Mouse (Mus musculus) MEL (cell line): ENCODE results near the gene Prmt1.

Experiments
- NRF1 ChIP-seq: IDR thresholded peaks from 2 replicates; pipeline ENCODE4 v1.6.1; 2014; ENCODE audit warnings: low read depth, mild to moderate bottlenecking, inconsistent platforms, low read length, improper control_type of control experiment, moderate library complexity; ENCODE audit not compliant: poor library complexity, insufficient read depth, severe bottlenecking
- POLR2A ChIP-seq, 2 experiments: IDR thresholded peaks; 2 replicates each; pipeline ENCODE4 v1.6.1; 2011 to 2012; ENCODE audit warnings: low read length in 2 of 2, mild to moderate bottlenecking in 2 of 2, control low read depth in 1 of 2, improper control_type of control experiment in 1 of 2, low read depth in 1 of 2, moderate library complexity in 1 of 2; ENCODE audit not compliant: control insufficient read depth in 1 of 2, insufficient read depth in 1 of 2, poor library complexity in 1 of 2
- POLR2AphosphoS5 ChIP-seq: IDR thresholded peaks from 2 replicates; pipeline ENCODE4 v1.6.1; 2012; ENCODE audit warnings: low read depth, borderline replicate concordance, mild to moderate bottlenecking, inconsistent platforms, low read length, moderate library complexity, mixed read lengths
- USF1 ChIP-seq: IDR thresholded peaks from 2 replicates; pipeline ENCODE4 v1.6.1; 2014; ENCODE audit warnings: low read depth, mild to moderate bottlenecking, inconsistent platforms, low read length, improper control_type of control experiment, moderate library complexity

DNA sequence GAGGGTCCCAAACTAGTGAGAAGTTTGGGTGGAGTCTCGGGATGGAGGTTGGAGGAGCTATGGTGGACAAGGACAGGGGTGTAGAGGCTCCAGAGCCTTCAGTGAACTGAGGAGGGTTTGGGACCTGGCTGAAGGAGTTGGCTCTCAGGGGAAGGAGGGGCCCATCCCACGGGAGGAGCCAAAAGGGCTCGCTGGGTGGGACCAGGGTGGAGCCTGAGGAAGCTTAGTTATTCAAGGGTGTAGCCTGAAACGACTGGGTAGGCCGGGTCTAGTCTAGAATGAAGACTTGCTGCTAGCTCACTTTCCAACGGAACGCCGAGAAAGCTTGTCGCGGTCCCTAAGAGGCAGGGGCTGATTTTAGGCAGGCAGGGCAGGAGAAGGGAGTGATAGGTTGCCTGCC lies 34.4 kb downstream of the Prmt1 start:
- TF ChIP-seq POLR2A (IDR thresholded peaks at IDR 0.05; ENCODE audit: control insufficient read depth in 1 of 2, insufficient read depth in 1 of 2, low read depth in 1 of 2, low read length in 2 of 2, poor library complexity in 1 of 2) (no peak), NRF1 (no peak), USF1 (no peak), POLR2AphosphoS5 (no peak)
